Mouse (Mus musculus) regulatory T cell (primary cell): Measurements from ENCODE around the gene Usp22.

Source experiments
- in situ Hi-C: fragments of 300-600 bp; cut with MboI, MseI; formaldehyde crosslinking; loops from one replicate; pipeline ENCODE4 v1.15.1; 2025; ENCODE audit warnings: high pct_unique_total_duplicates

The Usp22 gene

GRCm38 (mm10) chr11:61110928-61111327 lies 63.9 kb downstream of the Usp22 start:
- in situ Hi-C loops, result loop anchor here (25.0 kb wide), 1 partner anchor 999 kb away; the partner anchor contains the start of gene Rai1

- in situ Hi-C loops, result loop anchor here (25.0 kb wide), 1 partner anchor 998 kb away; the partner anchor contains the start of gene Rai1
These were observed 64.7 kb downstream of the Usp22 start for GRCm38 (mm10) chr11:61110113-61110512.

DNA sequence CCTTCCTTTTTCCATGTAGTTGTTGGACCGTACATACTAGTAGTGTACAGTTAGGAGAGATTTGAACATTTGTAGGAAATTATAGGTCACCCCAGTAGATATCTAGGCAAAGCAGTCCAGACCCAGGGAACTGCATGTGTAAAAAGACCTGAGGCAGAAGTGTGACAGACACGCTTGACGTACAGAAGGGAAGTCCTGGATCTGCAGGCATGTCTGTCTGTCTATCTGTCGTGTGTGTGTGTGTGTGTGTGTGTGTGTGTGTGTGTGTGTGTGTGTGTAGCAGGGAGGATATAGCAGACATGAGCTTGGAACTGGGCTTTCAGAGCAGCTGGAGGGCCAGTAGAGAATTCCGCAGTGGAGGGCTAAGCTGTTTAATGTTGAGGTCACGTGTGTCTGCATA lies 65.1 kb downstream of the Usp22 start:
- in situ Hi-C loops, result loop anchor here (5.0 to 25.0 kb wide), 2 partner anchors 48 to 997 kb away; partner anchors contain the start of gene Rai1

- in situ Hi-C loops, result loop anchor here (5.0 to 25.0 kb wide), 2 partner anchors 48 to 997 kb away; partner anchors contain the start of gene Rai1
These were observed 65.9 kb downstream of the Usp22 start for GRCm38 (mm10) chr11:61108911-61109361.

DNA sequence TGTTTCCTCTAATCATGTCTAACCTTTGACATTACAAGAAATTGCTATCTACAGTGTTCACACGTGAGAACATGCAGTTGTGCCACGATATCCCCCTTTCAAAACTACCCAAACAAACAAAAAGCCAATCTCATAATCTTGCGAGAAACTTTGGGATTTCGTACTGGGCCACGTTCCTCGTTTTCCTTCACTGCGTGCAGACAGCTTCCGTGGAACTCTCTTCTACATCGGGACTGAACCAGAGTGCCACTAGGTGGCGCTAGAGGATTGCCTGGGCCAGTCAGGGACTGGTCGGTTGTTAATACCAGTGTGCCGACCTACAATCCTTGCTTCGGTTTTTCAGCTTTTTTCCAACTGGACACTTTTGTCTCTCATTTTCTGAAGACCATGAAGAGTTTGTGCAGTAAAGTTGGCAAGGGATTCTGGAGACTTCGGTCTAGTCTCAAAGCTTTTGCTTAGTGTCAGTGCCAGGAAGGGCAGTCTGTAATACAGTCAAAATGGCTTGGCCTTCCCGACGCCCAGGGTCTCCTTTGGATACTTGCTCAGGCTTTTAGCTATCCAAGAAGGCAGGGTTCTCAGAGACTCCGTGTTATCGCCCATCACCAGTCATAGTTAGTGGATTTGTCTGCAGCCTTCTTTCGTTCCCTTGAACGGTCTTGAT lies 70.5 kb downstream of the Usp22 start:
- in situ Hi-C loops, result loop anchor here (25.0 kb wide), 1 partner anchor 992 kb away; the partner anchor contains the start of gene Rai1

DNA sequence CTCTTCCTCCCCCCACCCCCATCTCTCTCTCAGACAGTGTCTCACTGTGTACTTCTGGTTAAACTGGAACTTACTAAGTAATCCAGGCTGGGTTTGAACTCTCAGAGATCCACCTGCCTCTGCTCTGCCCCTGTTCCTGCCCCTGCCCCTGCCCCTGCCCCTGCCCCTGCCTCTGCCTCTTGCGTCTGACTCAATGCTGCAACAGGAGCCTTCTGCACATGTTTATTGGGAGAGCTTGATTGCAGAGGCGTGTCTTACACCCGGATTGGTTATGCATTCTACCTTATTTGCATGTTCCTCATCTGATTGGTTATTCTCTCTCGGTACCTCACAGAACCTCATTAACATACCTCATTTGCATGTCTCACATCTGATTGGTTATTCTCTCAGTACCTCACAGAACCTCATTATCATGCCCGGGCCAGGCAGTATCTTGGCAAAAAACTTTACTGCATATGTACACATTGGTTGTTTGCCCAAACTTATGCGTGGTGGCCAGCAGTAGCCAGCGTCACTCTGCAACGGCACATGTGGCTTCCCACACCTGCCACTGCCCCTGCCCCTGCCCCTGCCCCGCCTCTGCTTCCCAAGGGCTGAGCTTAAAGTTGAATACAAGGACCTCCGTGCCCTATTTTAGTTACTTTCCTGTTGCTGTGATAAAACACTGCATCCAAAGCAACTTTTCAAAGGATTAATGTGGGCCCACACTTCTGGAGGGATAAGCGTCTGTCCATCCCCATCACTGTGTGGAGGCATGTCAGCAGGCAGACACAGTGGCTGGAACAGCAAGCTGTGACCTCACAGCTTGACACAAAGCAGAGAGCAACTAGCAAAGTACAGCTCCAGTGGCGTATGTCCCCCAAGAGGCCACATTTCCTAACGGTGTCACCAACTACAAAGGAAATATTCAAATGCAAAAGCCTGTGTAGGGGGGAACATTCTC lies 72.2 kb downstream of the Usp22 start:
- in situ Hi-C loops, result loop anchor here (25.0 kb wide), 1 partner anchor 990 kb away; the partner anchor contains the start of gene Rai1
